Mouse (Mus musculus) layer of hippocampus, postnatal 25 days (tissue): Measurements from ENCODE around the gene Herc4. TPM values are rescaled to one million over a fixed set of nuclear protein-coding genes. Genes with fewer than 3 reads are reported as not detected.

Experiments
- DNase-seq, 2 experiments: peaks; one replicate each; pipeline ENCODE4 v3.0.0; 2022; ENCODE audit warnings: mixed read lengths in 2 of 2, low spot score in 1 of 2; ENCODE audit errors: extremely low spot score in 1 of 2
- total RNA-seq, 2 experiments: library from RNA; stranded (reverse); gene quantifications; 2 replicates each; pipeline ENCODE4 v1.2.3; 2021

Herc4 gene
- 10 to 100 TPM; 32.2 to 38.2 TPM for total RNA-seq

DNA sequence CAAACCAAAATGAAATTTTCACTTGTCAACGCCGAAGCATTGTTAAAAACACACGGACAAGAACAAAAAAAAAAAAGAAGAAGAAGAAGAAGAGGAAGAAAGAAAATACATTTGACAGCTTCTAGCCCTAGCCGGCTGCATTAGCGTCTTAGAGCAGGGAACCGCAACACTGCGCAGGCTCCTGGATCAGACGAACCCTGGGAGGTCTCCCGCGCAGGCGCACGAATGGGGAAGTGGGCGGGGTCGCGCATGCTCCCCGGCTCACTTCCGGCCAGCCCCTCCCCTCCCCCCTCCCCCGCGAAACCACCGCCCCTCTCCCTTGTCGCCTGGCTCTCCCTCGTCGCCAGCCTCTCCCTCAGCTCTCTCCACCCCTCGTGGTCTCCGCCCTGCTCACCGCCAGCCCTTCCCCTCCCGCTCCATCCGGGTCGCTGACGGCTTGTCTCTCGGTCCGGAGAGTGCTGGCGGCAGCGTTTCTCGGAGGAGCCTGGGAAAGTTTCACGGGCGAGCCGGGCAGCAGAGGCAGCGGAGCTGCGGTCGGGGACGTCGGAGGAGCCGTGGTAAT, at the start of gene Herc4:
TSS of gene Herc4 (plus strand) at position 318 of the 562 bp plus-strand sequence.
- DNase-seq, result peak; percentile 85 to 94

DNA sequence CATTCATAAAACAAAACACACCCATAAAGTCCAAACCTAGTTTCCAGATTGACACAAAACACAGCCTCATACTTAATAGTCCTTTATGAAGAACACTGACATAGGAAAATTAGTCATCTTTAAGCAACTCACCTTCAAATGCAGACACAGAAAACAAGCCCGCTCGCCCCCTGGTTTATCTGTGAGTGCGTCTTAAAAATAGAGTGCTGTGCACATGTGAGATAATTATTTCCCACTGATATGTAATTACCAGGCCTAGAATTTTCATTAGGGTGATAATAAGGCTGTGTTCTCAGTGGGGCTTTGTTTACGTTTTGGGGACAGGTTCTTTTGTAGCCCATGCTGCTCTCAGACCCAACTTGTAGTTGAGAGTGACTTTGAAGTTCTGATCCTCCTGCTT, 44.6 kb upstream of the Herc4 start:
- no peak for DNase-seq

DNA sequence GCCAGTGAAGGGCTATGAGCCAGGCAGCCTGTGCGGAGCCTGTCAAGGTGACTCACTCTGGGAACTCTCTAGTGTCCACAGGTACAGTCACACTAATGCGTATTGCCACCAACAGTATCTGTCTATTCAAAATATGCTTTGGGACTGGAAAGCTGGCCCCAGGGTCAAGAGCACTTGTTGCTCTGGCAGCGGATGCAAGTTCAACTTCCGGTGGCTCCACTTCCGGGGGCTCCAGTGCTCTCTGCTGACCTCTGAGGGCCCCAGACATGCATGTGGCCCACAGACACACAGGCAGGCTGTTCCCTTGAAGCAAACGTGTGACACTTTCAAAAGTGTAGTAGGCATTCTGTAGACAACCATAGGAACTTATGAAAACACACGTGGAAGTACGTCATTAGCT, 42.1 kb upstream of the Herc4 start:
- DNase-seq, result no peak

DNA sequence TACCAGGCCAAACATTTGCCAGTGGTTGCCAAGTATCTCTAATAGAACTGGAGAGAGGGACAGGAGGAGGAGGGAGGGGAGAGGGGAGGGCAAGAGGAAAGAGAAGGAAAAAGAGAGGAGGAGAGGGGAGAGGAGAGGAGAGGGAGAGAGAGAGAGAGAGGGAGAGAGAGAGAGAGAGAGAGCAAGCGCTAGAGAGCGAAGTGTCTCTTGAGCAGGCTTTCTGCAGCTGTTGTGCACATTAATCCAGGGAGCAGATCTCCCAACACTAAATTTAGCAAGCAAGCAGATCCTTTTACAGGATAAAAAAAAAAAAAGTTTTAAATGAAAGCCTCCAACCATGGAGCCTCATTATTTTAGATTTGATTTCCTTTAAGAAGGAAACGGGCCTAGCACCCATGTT, 40.6 kb upstream of the Herc4 start:
- DNase-seq, result no peak

DNA sequence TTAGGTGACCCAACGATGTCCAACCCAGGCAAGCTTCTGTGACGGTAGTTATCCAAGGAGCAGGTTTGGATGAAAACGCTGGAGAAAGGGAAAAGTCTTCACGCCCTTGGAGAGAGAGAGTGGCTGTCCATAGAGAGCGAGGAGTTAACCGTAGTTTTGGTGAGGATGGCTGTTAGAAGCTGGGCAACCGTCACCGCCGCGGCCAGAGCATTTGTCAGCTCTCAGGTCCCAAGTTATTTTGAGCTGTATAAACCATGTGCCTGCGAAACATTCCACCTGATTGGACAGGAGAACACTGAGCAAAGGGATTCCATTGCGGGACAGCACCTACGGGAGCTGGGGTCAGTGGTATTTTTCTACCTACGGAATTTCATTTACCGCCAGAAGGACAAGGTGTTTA, 39.9 kb upstream of the Herc4 start, which contains the start of gene Mypn:
TSS of gene Mypn (minus strand) at position 225 of the 400 bp plus-strand sequence.
- no peak for DNase-seq

DNA sequence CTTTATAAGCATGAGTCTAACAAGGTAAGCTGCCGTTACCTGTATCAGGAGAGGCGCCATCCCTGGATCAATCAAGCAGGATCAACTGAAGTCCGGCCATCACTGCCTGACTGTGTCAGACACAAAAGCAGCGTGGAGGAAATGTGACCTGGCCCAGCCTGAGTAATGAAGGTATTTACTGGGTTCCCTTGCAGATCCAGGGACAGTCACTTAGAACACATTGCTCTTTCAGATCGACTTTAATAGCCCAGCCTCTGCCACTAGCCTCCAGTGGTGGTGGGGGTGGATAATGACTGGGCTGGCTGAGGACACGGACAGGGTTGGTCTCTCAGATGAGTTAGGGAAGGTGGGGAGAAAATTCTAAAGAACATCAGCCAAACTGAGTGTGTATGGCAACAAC, 34.7 kb upstream of the Herc4 start:
- DNase-seq, result no peak

DNA sequence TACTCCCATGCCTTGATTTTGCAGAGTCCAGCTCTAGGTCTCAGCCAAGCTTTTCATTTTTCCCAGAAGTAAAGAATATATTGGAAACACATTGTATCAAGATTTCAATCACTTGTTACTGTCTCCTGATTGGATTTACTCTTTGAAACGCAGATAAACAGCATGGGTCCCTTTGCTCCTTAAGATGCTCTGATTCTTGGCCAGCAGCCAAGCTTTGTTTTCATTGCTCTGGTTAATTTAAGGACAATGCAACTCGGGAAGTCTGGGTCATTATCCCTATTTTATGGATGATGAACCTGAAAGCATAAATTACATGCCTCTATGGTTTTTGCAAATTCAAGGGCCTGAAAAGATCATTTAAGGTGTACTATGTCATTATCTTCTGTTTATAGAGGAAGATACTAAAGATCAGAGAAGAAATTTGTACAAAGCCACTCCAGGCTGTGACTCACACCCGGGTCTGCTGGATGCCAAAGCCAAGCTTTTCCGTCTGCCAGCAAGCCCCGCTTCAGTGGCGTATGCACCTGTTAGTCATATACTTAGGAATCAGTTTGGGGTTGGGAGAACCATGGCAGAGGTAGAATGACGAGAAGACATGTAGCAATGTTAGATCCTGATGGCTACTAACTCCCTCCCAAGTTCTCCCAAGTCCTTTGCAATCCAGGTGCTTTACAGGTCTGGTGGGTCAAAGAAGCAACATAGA, 22.4 kb upstream of the Herc4 start:
- no peak for DNase-seq

DNA sequence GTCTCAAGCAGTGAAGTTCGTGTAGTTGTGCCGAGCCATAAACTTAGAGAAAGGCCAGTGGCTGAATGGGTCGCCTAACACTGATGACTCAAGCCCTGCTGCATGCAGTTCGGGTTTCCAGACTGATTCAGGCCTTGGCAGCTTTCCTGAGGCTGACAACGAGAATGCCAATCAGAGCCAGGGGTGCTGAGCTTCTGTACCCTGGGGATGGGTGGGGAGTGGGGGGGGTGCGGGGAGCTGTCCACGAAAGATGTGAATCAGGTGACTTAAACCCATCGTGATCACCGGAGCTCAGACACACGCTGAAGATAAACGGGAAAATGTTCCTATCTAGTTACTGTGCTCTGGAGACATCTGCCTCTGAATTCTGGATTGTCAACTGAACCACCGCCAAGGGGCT, 19.3 kb upstream of the Herc4 start:
- DNase-seq, result no peak

DNA sequence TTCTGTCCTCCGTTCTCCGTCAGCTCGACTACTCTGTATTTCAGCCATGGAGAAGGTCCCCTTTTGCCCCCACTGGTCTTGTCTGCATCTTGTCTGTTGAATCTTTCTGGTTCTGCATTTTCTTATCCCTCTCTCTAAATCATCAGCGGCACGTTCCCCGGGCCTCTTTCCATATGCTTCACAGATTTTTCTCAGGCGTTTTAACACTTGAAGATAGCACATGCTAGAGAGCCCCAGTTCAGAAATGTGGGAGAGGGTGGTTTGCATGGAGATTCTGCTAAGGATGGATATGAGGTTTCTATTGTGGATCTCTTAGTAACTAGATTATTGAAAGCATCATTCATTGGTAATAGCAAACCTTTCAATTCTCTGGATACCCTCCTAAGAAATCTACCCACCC, 13.3 kb upstream of the Herc4 start:
- DNase-seq, result no peak

DNA sequence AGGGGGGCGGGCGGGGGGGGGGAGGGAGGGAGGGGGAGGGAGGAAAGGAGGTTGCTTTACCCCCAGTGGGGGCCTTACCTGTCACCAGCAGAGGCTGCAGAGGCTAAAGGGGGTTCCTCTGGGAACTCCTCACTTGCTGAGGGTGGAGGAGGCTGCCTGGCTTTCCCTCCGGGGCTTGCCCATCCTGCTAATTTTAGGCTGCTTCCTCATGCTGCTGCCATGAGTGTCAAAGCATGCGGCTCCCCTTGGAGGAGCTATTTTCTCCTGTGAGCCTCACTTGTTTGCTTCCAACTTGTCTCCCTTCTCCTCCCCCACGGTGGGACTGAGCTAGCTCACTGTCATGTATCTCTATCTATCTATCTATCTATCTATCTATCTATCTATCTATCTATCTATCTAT, 12.8 kb upstream of the Herc4 start:
- DNase-seq, result no peak

DNA sequence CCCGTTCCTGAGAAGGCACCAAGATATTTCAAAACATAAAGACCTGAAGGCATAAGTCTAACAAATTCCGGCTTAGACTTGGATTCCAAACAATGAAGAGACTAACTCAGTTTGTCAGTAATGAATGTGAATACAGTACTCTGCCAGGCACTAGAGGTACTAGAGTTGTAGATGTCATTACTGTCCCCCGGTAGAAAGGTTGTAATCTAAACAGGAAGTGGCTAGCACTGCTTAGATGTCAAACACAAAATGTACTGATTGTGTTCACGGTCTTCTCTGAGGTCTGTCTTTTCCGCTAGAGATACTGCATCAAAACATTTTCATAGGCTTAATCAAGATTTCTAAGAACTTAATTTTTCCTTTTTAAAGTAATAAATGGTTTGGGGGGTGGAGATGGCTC, 12.0 kb upstream of the Herc4 start:
- DNase-seq, result no peak

DNA sequence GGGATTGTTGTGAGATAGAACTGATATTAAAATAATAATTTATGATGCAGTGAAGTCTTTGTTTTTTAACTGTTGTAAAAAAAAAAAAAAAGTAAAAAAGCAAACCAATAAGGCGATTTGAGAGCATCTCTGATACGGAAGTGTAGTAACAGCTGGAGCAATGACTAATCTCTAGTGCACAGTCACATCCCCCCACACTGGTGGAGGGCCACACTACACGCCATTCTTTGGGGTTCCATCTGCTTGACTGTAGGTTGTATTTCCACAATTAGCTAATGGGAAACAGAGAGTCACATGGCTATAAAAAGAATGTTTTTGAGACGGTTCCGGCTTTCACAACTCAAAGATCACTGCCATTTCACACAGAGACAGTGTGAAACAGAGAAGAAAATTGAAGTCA, 9.5 kb upstream of the Herc4 start:
- DNase-seq, result no peak

DNA sequence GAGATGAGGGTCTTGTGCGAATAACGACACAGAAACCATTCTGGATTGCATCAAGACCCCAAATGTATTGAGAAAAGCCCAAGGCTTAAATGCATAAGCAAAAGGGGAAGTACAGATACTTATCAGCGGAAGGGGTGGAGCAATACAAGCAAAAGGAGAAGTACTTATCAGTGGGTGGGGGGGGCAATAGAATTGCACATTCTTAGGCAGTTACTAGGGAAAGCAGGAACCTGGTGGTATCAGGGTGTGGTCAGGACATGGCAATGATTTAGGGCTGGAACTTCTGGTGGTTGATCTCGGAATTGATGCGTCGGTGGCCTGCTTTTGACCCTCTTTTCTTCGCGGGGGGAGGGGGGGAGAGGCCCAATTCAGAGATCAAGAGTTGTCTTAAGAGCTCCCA, 7.7 kb upstream of the Herc4 start:
- DNase-seq, result no peak

DNA sequence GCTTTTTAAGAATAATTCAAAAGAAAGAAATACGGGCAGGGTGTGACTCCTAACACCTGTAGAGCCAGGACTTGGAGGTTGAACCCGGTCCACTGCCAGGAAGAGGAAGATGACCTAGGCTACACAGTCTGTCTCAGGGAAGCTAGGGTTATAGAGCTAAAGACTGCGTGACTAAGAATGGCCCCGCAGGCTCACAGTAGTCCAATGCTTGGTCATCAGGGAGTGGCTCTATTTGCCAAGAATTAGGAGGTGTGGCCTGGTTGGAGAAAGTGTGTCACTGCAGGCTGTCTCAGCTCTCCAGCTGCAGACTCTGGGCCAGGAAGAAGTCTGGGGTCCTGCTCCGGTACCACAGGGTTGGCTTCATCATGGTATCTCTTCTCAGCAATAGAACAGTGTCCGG, 6.9 kb upstream of the Herc4 start:
- no peak for DNase-seq

DNA sequence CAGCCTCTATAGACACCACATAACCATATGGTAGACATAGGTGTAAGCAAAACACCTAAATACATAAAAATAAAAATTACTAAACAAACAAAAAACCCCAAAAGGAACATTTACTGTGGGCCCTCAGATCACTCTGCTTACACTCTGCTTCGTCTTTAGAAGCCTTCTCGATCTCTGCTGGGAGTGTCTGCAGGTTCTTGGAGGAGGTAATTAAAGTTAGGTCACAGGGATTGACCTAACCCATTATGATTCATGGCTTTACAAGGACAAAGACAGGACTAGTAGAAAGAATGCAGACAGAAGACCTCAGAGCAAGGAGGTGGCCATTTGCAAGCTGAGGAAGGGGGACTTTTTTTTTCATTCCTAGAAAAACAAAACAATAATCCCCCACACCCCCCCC, 6.4 kb upstream of the Herc4 start:
- DNase-seq, result no peak

DNA sequence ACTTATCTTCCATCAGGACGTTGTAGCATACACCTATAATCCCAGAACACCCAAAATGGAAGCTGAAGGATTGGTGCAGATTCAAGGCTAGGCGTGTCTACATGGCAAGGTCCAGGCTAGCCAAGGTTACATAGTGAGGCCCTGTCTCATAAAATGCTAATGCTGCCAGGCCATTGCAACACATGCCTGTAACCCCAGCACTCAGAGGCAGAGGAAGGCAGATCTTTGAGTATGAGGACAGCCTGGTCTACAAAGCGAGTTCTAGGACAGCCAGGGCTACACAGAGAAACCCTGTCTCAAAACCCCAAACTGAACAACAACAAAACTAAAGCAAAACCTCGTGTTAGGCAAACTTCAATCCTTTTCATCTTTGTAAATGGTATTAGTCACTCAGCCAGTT, 5.5 kb upstream of the Herc4 start:
- no peak for DNase-seq

DNA sequence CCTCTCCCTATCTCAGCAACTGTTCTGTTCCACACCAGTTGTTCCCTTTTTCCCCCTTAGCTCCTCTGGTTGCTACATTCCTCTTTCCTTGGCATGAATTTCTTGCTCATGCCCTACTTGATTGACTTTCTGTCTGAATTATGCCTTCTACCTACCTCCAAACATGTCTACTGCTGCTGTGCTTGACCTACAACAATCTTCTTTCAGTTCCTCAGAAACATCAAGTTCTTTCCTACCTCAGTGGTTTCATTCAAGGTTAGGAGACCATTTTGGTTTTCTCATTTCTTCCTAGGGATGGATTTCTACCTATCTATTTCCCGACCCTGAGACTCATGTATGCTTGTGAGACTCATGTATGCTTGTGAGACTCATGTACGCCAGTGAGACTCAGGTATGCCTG, 3.8 kb upstream of the Herc4 start:
- DNase-seq, result no peak

DNA sequence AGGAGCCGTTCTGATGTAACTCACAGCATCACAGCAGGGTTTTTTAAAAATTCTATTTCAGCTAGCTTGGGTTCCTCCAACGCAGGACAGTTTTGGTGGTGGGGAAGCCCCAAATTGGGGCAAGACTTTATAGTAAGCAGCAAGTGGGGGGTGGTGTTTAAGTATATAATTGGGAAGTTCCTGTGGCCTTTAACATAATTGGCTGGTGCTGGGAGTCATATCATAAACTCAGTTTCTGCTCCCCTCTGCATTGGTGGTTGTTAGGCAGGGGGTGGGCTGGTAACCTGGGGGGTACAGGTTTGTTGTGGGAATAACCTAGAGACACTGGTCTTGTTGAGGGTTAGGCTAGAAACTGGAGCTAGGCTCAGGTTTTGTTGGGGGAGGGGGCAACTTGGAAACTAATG, 2.7 kb upstream of the Herc4 start:
- DNase-seq, result no peak

DNA sequence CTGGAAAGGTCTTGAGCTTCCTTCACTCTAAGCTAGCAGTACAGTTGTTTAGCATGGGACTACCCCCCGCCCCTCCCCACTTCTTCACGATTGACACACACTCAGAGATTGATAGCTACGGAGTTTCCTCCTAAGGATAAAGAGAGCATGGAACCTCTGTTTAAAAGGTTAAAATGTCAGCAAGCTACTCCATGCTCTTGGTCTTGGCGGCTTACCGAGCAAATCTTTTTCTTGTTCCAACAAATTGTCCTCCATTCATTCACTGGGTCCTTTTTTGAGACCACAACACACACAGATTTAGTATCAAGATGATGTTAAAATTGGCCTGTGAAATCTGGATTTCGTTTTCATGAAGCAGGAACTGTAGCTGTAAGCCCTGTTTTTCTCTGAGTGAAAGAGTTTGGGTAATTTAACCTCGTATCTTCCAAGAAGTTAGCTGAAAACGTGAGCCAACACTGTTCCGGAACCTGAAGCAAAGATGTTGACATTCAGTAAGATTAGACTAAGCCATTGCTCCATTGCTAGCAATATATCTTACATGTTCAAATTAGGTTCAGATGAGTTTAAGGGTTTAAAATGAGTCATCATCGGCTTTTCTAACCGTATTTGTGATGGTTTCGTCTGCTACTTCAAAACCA, 693 bp upstream of the Herc4 start:
- no peak for DNase-seq

DNA sequence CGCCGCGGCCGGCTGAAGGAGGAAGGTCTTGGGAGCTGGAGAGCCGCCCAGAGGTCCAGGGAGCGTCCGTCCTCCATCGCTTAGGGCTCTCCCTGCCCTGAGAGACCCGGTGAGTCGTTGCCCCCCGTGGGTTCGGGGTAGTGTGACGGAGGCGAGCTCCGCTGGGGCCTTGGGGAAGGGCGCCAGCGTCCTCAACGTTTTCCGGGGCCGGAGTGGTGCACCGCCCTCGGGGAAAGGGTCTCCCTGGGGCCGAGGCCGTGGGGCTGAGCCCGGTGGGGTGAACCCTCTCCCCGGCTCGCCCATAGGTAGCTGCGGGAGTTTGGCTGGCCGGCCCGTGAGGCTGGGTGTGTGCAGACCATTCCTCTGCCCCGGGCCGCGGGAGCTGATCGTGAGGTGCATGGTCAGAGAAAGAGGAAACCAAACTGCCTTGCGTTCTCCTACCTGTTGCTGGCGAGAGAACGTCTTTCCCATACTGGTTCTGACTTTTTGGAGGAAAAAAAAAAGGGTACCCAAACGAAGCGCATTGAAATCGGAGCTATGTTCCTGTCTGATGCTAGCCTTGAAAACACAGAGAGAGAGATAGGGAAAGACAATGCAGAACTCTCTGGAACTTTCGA, 553 bp downstream of the Herc4 start:
- peak in 1 of 2 experiments; percentile 10 for DNase-seq

DNA sequence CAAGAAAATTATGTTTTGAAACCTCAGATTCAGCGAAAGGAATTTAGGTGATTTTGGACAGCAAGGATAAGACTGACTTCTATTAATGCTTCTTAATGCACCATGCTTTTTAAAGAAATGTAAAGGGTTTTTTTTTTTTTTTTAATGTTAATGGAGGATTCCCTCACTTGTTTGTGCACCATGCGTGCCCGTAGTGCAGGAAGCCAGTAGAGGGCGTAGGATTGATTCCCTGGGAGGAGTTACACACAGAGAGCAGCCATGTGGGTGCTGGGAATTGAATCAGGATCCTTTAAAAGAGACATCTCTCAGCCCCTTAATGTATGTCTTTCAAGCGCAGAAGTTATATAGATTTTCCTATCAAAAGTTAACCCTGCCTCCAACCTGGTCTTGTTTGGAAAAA, 1.1 kb downstream of the Herc4 start:
- DNase-seq, result no peak

DNA sequence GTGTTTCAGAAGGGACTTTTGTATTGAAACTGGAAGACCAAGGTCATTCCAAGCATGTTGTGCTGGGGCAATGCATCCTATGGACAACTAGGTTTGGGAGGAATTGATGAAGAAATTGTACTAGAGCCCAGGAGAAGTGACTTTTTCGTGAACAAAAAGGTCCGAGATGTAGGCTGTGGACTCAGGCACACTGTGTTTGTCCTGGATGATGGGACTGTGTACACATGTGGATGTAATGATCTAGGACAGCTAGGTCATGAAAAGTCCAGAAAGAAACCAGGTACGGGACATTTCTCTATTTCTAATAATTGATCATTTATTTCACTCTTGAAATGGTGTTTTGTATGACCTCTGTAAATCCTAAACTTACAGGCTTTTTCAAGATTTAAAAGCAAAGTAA, 2.2 kb downstream of the Herc4 start:
- DNase-seq, result no peak
